ENCODE assay signal across 7 mouse cellular contexts in the genomic region with DNA sequence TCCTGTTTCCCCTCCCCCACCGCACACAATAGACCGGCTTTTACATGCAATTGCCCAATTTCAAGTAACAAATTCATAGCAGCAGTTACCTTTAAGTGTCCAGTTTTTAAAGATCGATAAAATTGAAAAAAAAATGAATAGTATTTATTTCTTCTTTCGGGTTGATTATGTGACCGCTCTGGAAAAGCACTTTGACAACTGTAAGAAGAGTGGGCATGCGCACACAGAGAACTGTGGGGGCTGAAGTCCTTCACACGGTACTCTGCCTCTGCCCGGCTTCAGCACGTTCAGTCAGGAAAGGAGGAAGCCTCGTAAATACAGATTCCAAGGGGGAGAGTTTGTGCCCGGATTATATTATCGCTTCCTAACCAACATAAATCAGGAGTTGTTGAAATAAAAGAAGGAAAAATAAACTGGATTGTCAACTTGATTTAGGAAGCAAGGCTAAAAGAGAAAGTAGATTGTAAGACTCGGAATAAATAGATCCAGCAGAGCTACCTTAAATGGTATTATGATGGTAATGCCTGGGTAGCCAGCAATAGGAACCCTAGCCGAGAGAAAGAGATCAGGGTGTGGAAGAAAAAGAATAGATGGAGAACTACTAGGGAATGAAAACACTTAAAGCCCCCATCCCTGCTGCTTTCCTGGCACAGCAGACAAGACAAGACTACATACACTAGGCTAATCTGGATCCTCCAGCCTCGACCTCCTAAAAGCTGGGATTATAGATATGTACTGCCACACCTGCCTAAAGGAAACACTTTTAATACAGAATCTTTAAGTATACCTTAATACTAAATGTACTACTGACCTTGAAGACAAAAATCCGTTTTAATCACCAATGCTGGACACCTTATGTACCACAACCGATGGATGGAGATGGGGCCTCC. TPM values are rescaled to one million over a fixed set of nuclear protein-coding genes. Genes with fewer than 3 reads are reported as not detected.
A peak's percentile ranks its signal among the peaks of the same experiment; 100 is the strongest.
DNase-seq lines count a peak whose midpoint lies in the region.

No protein-coding gene starts in this region.

- H3K4me1 ChIP-seq in hindbrain, embryonic 10.5 days (replicated peaks), result peaks cover 26% of the 10 kb centered on the region

- H3K36me3 ChIP-seq in hindbrain, embryonic 10.5 days, result no peaks in the 10 kb centered on the region

- H3K4me3 ChIP-seq in hindbrain, embryonic 10.5 days, result peak overlapping the region; percentile 44

- WGBS in hindbrain, embryonic 10.5 days, result 15% methylated on average over 17 of the region's 17 CpGs

- DNase-seq in adrenal gland, adult 2 months, result peak; percentile 77
- peak; percentile 74 for DNase-seq in cerebellum, adult 9-11 months
- DNase-seq in forelimb bud, embryonic 11.5 days (ENCODE audit: low read depth, low spot score), result peak; percentile 55
- DNase-seq in hindbrain, embryonic 10.5 days (ENCODE audit: low spot score), result peak; percentile 55
- DNase-seq in layer of hippocampus, postnatal 10 days (ENCODE audit: low spot score in 2 of 2), result peak; percentile 51 to 63
- DNase-seq in lung, postnatal 10 days, result peak; percentile 75
- peak; percentile 76 for DNase-seq in retina, embryonic 14.5 days (ENCODE audit: low spot score)

- H3K27me3 ChIP-seq in hindbrain, embryonic 10.5 days (ENCODE audit: insufficient read depth, poor library complexity, severe bottlenecking), result peaks cover 33% of the 10 kb centered on the region

- H3K9me3 ChIP-seq in hindbrain, embryonic 10.5 days, result no peaks in the 10 kb centered on the region

- H3K27ac ChIP-seq in hindbrain, embryonic 10.5 days, result no peak overlapping the region

RNA-seq across cellular contexts. Expression of a gene that starts 29.3 kb away (rescaled TPM):
- 100 to 1,000 TPM in 1 of 2 experiments, 10 to 100 TPM in 1; 97.0 to 117 TPM for total RNA-seq in adrenal gland, adult 2 months (2021)
- 42.9 and 77.8 TPM in 2 replicates for polyA plus RNA-seq in adrenal gland, adult 2 months (2012; rRNA removed)
- 112 and 116 TPM in 2 replicates for polyA plus RNA-seq in hindbrain, embryonic 10.5 days (2016; fragmentation: Nextera tagmentation; extraction: Ambion mirVana)
- 10 to 100 TPM; 93.2 to 94.8 TPM for total RNA-seq in layer of hippocampus, postnatal 10 days (2021)

RNA-seq across cellular contexts. Expression of a gene that starts 30.3 kb away (rescaled TPM):
- total RNA-seq in adrenal gland, adult 2 months (2021), result 10 to 100 TPM; 17.0 to 17.2 TPM
- 26.4 and 31.4 TPM in 2 replicates for polyA plus RNA-seq in adrenal gland, adult 2 months (2012; rRNA removed)
- polyA plus RNA-seq in hindbrain, embryonic 10.5 days (2016; fragmentation: Nextera tagmentation; extraction: Ambion mirVana), result 0.87 and 2.9 TPM in 2 replicates
- 10 to 100 TPM; 48.9 to 49.8 TPM for total RNA-seq in layer of hippocampus, postnatal 10 days (2021)
